Mouse (Mus musculus) intestine, embryonic 16.5 days (tissue): ENCODE measurements around the gene Slf2. TPM values are rescaled to one million over a fixed set of nuclear protein-coding genes. Genes with fewer than 3 reads are reported as not detected.

Experiments used
- ATAC-seq: fragments of 200-750 bp; cut with Nextera tagmentation; 2 replicates; pipeline ENCODE4 v1.8.0; 2017; ENCODE audit warnings: moderate TSS enrichment, moderate library complexity
- H3K27ac ChIP-seq: fragments of 300-500 bp; sonication (generic); 2 replicates; pipeline ENCODE4 v1.5.1; 2014; ENCODE audit warnings: mild to moderate bottlenecking, low read length
- H3K27me3 ChIP-seq: fragments of 300-500 bp; sonication (generic); replicated peaks from 2 replicates; pipeline ENCODE4 v1.6.1; 2014; ENCODE audit warnings: low read length, control low read depth, mixed read lengths; ENCODE audit not compliant: control insufficient read depth, insufficient read depth
- H3K36me3 ChIP-seq: fragments of 300-500 bp; sonication (generic); 2 replicates; pipeline ENCODE4 v1.6.1; 2014; ENCODE audit warnings: low read length, control low read depth; ENCODE audit not compliant: control insufficient read depth, insufficient read depth
- H3K4me1 ChIP-seq: fragments of 300-500 bp; sonication (generic); 2 replicates; pipeline ENCODE4 v1.6.1; 2014; ENCODE audit warnings: low read length, control low read depth, mixed read lengths; ENCODE audit not compliant: control insufficient read depth, insufficient read depth
- H3K4me2 ChIP-seq: fragments of 300-500 bp; sonication (generic); 2 replicates; pipeline ENCODE4 v1.6.1; 2014; ENCODE audit warnings: low read depth, low read length, control low read depth
- H3K4me3 ChIP-seq: fragments of 300-500 bp; sonication (generic); 2 replicates; pipeline ENCODE4 v1.5.1; 2014; ENCODE audit warnings: mild to moderate bottlenecking, low read length
- H3K9ac ChIP-seq: fragments of 300-500 bp; sonication (generic); 2 replicates; pipeline ENCODE4 v1.6.1; 2014; ENCODE audit warnings: low read depth, low read length
- H3K9me3 ChIP-seq: fragments of 300-500 bp; sonication (generic); 2 replicates; pipeline ENCODE4 v1.6.1; 2016; ENCODE audit warnings: low read length, control low read depth; ENCODE audit not compliant: control insufficient read depth
- WGBS: fragments of 180-500 bp; shearing (Covaris S2); extraction: QIAGEN DNeasy Blood & Tissue Kit; methylation state at CpG from one replicate; pipeline ENCODE4 v1.1.7; 2014; 5-methylcytosine and 5-hydroxymethylcytosine counted together
- polyA plus RNA-seq: library from polyadenylated mRNA; unstranded; fragments of >200 nt; fragmentation: Nextera tagmentation; extraction: Ambion mirVana; gene quantifications from 2 replicates; pipeline ENCODE4 v1.2.1, GENCODE M21; 2015

Slf2 gene
- 26.8 and 27.1 TPM in 2 replicates for polyA plus RNA-seq

- under 1% methylated on average over 55 of the region's 55 CpGs for WGBS
- Histone ChIP-seq H3K36me3 (0 out of 2 replicates have a peak, but pooled peaks cover 5% of the 10 kb centered on the region), H3K27ac (peak within 1 kb of the TSS; percentile 83), H3K9me3 (no peaks in the 10 kb centered on the region), H3K9ac (peak within 1 kb of the TSS; percentile 94), H3K4me3 (peak within 1 kb of the TSS; percentile 97), H3K4me2 (peak within 1 kb of the TSS; percentile 77), H3K27me3 (no peaks in the 10 kb centered on the region), H3K4me1 (peaks cover 18% of the 10 kb centered on the region)
- ATAC-seq: peak; percentile 99
These were observed at the start of gene Slf2 for GRCm38 (mm10) chr19:44930744-44931453. TSS of gene Slf2 (plus strand) at chr19:44931151.

- no peak overlapping the region for H3K27ac ChIP-seq
- no peaks in the 10 kb centered on the region for H3K36me3 ChIP-seq
- WGBS: 2% methylated on average over 31 of the region's 31 CpGs
- peaks cover 7% of the 10 kb centered on the region for H3K4me1 ChIP-seq
- no peak; the same call in 1 of the 2 replicates for ATAC-seq
- H3K4me3 ChIP-seq: peak overlapping the region; percentile 44
- H3K9ac ChIP-seq: peak overlapping the region; percentile 68
- peak overlapping the region; percentile 60 for H3K4me2 ChIP-seq
- H3K9me3 ChIP-seq: no peaks in the 10 kb centered on the region
- H3K27me3 ChIP-seq: peaks cover 24% of the 10 kb centered on the region; the same call in 1 of the 2 replicates
These were observed 48.4 kb upstream of the Slf2 start for GRCm38 (mm10) chr19:44882552-44883024.

GRCm38 (mm10) chr19:44884331-44884730 is 46.6 kb upstream of the Slf2 start:
- ATAC-seq: no peak
- 50% methylated on average over 3 of the region's 3 CpGs for WGBS

GRCm38 (mm10) chr19:44886475-44886874 is 44.5 kb upstream of the Slf2 start:
- H3K27ac ChIP-seq: no peak overlapping the region
- no peak for ATAC-seq
- no peaks in the 10 kb centered on the region for H3K36me3 ChIP-seq
- H3K27me3 ChIP-seq: peaks cover 25% of the 10 kb centered on the region; the same call in 1 of the 2 replicates
- H3K9me3 ChIP-seq: no peaks in the 10 kb centered on the region
- H3K9ac ChIP-seq: no peak overlapping the region
- H3K4me1 ChIP-seq: peaks cover 7% of the 10 kb centered on the region
- WGBS: 32% methylated on average over 3 of the region's 3 CpGs
- no peak overlapping the region for H3K4me2 ChIP-seq
- H3K4me3 ChIP-seq: no peak overlapping the region

More at GRCm38 (mm10) chr19:44884331-44884730, 46.6 kb upstream of the Slf2 start:
- Histone ChIP-seq H3K36me3 (no peaks in the 10 kb centered on the region), H3K4me3 (no peak overlapping the region), H3K27ac (no peak overlapping the region), H3K4me2 (no peak overlapping the region), H3K9ac (no peak overlapping the region), H3K27me3 (peaks cover 24% of the 10 kb centered on the region; the same call in 1 of the 2 replicates), H3K9me3 (no peaks in the 10 kb centered on the region), H3K4me1 (peaks cover 7% of the 10 kb centered on the region)

- Histone ChIP-seq H3K9me3 (no peaks in the 10 kb centered on the region), H3K36me3 (no peaks in the 10 kb centered on the region), H3K9ac (no peak overlapping the region), H3K4me2 (no peak overlapping the region), H3K27ac (no peak overlapping the region), H3K4me1 (peaks cover 1% of the 10 kb centered on the region; the same call in 1 of the 2 replicates), H3K4me3 (no peak overlapping the region), H3K27me3 (peaks cover 23% of the 10 kb centered on the region; the same call in 1 of the 2 replicates)
- WGBS: 26% methylated on average over 7 of the region's 7 CpGs
- no peak for ATAC-seq
These were observed 43.2 kb upstream of the Slf2 start for GRCm38 (mm10) chr19:44887679-44888235.

GRCm38 (mm10) chr19:44889548-44889947 is 41.4 kb upstream of the Slf2 start:
- Histone ChIP-seq H3K4me1 (no peaks in the 10 kb centered on the region; the same call in 1 of the 2 replicates), H3K9ac (no peak overlapping the region), H3K4me2 (no peak overlapping the region), H3K27me3 (peaks cover 19% of the 10 kb centered on the region; the same call in 1 of the 2 replicates), H3K27ac (no peak overlapping the region), H3K4me3 (no peak overlapping the region), H3K36me3 (no peaks in the 10 kb centered on the region), H3K9me3 (no peaks in the 10 kb centered on the region)
- WGBS: 36% methylated on average over 6 of the region's 6 CpGs
- ATAC-seq: no peak

- no peak overlapping the region for H3K4me2 ChIP-seq
- no peak for ATAC-seq
- 63% methylated on average over 15 of the region's 15 CpGs for WGBS
- no peak overlapping the region for H3K27ac ChIP-seq
- no peak overlapping the region for H3K9ac ChIP-seq
- no peaks in the 10 kb centered on the region; the same call in 1 of the 2 replicates for H3K4me1 ChIP-seq
- peaks cover 15% of the 10 kb centered on the region; the same call in 1 of the 2 replicates for H3K27me3 ChIP-seq
- H3K4me3 ChIP-seq: no peak overlapping the region
- H3K9me3 ChIP-seq: no peaks in the 10 kb centered on the region
- H3K36me3 ChIP-seq: no peaks in the 10 kb centered on the region
These were observed 39.5 kb upstream of the Slf2 start for GRCm38 (mm10) chr19:44891446-44891845.

GRCm38 (mm10) chr19:44893231-44893871 is 37.6 kb upstream of the Slf2 start:
- Histone ChIP-seq H3K4me2 (no peak overlapping the region), H3K27ac (no peak overlapping the region), H3K9ac (no peak overlapping the region), H3K9me3 (no peaks in the 10 kb centered on the region), H3K4me3 (no peak overlapping the region), H3K27me3 (peaks cover 8% of the 10 kb centered on the region; the same call in 1 of the 2 replicates), H3K36me3 (no peaks in the 10 kb centered on the region), H3K4me1 (peaks cover 3% of the 10 kb centered on the region)
- ATAC-seq: no peak
- 40% methylated on average over 19 of the region's 19 CpGs for WGBS

- peaks cover 4% of the 10 kb centered on the region; the same call in 1 of the 2 replicates for H3K27me3 ChIP-seq
- ATAC-seq: no peak; the same call in 1 of the 2 replicates
- H3K9ac ChIP-seq: no peak overlapping the region
- no peaks in the 10 kb centered on the region for H3K36me3 ChIP-seq
- H3K4me3 ChIP-seq: no peak overlapping the region
- no peak overlapping the region for H3K4me2 ChIP-seq
- WGBS: under 1% methylated on average over 4 of the region's 4 CpGs
- no peak overlapping the region for H3K27ac ChIP-seq
- peaks cover 20% of the 10 kb centered on the region for H3K4me1 ChIP-seq
- H3K9me3 ChIP-seq: no peaks in the 10 kb centered on the region
These were observed 35.7 kb upstream of the Slf2 start for GRCm38 (mm10) chr19:44895245-44895644.
